Mouse (Mus musculus) hindbrain, postnatal 0 days (tissue): ENCODE measurements around the gene Kctd19. TPM values are rescaled to one million over a fixed set of nuclear protein-coding genes. Genes with fewer than 3 reads are reported as not detected.

ENCODE experiments used
- ATAC-seq: fragments of 200-750 bp; cut with Nextera tagmentation; 2 replicates; pipeline ENCODE4 v1.8.0; 2017; ENCODE audit warnings: mild to moderate bottlenecking, moderate TSS enrichment, moderate library complexity
- DNase-seq: peaks from one replicate; pipeline ENCODE4 v3.0.0-alpha.2; 2015; ENCODE audit warnings: low spot score
- H3K27ac ChIP-seq: fragments of 300-500 bp; sonication (generic); 2 replicates; pipeline ENCODE4 v1.5.1; 2014; ENCODE audit warnings: mild to moderate bottlenecking
- H3K27me3 ChIP-seq: fragments of 300-500 bp; sonication (generic); 2 replicates; pipeline ENCODE4 v1.6.1; 2014; ENCODE audit warnings: low read length, mixed read lengths; ENCODE audit not compliant: insufficient read depth
- H3K36me3 ChIP-seq: fragments of 300-500 bp; sonication (generic); 2 replicates; pipeline ENCODE4 v1.6.1; 2014; ENCODE audit warnings: low read length, mixed read lengths; ENCODE audit not compliant: insufficient read depth
- H3K4me1 ChIP-seq: fragments of 300-500 bp; sonication (generic); 2 replicates; pipeline ENCODE4 v1.6.1; 2014; ENCODE audit warnings: antibody characterized with exemption, low read length, mixed read lengths; ENCODE audit not compliant: insufficient read depth
- H3K4me2 ChIP-seq: fragments of 300-500 bp; sonication (generic); 2 replicates; pipeline ENCODE4 v1.6.1; 2014; ENCODE audit warnings: low read depth, mild to moderate bottlenecking, low read length, moderate library complexity, mixed read lengths
- H3K4me3 ChIP-seq: fragments of 300-500 bp; sonication (generic); 2 replicates; pipeline ENCODE4 v1.5.1; 2014; ENCODE audit warnings: low read length
- H3K9ac ChIP-seq: fragments of 300-500 bp; sonication (generic); replicated peaks from 2 replicates; pipeline ENCODE4 v1.6.1; 2014; ENCODE audit warnings: mild to moderate bottlenecking, low read length, moderate library complexity, mixed read lengths
- H3K9me3 ChIP-seq: fragments of 300-500 bp; sonication (generic); 2 replicates; pipeline ENCODE4 v1.6.1; 2016; ENCODE audit warnings: low read length, mixed read lengths
- CTCF ChIP-seq: IDR thresholded peaks from 2 replicates; pipeline ENCODE4 v1.5.1; 2016; ENCODE audit warnings: antibody characterized with exemption, control low read depth, low read depth
- WGBS: fragments of 180-500 bp; shearing (Covaris S2); extraction: QIAGEN DNeasy Blood & Tissue Kit; methylation state at CpG from one replicate; pipeline ENCODE4 v1.1.7; 2014; 5-methylcytosine and 5-hydroxymethylcytosine counted together
- polyA plus RNA-seq: library from polyadenylated mRNA; unstranded; fragments of >200 nt; fragmentation: Nextera tagmentation; extraction: Ambion mirVana; gene quantifications from 2 replicates; pipeline ENCODE4 v1.2.1, GENCODE M21; 2015
- total RNA-seq: library from RNA; depleted of rRNA; stranded (reverse); fragments of >200 nt; gene quantifications from 2 replicates; pipeline ENCODE4 v1.2.3, GENCODE M21; 2014; rRNA removed

The Kctd19 gene
- total and polyA plus RNA-seq, 2 experiments from 2014 or later = 0.09 to 0.16 TPM

DNA sequence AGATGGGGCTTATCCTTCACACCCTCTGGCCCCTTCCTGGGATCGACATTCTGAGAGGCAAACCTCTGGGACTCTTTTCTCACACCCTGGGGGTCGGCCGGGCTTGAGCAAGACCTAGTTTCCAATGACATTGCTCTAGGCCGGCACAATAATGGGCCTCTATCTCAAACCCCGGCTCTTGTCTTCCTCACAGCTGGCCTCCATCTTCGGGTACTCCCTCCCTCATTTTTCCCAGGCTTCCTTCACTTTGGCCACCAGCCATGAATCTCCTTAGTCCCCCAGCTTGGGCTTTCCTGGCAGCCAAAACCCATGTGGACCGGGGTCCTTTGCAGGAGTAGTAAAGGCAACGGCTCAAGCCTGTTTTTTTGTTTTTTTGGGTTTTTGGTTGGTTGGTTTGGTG lies 71.9 kb downstream of the Kctd19 start:
- no peak overlapping the region for H3K4me3 ChIP-seq
- no peak overlapping the region for H3K4me2 ChIP-seq
- H3K9ac ChIP-seq = no peak overlapping the region
- no peak overlapping the region for H3K27ac ChIP-seq
- no peaks in the 10 kb centered on the region for H3K27me3 ChIP-seq
- no peaks in the 10 kb centered on the region for H3K9me3 ChIP-seq
- no peak for TF ChIP-seq CTCF
- DNase-seq (peak; percentile 62), ATAC-seq (0 out of 2 replicates have a peak, but pooled peaks have one; percentile 3)
- 29% methylated on average over 8 of the region's 8 CpGs for WGBS
- no peaks in the 10 kb centered on the region for H3K36me3 ChIP-seq
- H3K4me1 ChIP-seq = 0 out of 2 replicates have a peak, but pooled peaks cover under 1% of the 10 kb centered on the region

DNA sequence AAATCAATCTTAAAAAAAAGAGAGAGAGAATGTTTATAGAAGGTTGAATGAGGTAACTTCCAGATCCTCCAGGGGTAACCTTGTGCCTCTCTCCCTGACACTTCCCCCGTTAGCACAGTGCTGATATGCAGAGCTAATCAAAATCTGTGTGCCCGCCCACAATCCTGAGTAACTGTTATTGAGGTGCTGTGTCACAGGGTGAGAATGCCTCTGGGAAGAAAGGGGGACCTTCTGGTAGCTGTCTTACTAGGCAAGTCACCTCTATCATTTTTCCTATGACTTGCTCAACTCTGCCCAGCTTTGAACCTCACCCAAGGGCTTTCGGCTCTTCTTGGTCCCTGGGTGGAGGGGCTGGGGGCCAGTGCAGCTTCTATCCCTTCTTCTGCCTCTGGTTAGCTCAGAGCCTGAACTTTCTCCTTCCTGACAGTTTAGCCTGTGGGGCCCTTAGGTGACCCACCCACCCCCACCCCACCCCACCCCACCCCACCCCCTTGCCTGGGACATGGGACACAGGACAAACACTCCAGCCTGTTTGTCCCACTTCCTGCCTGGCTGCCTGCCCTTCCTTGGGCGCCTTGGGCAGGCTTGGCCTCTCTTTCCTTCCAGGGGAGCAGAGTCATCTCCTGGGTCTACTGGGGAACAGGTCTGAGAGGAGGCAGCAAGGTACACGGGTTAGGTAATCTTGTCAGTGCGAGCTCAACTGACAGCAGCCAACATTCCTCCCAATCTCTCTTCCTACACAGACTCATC lies 73.2 kb downstream of the Kctd19 start:
- DNase-seq (no peak), ATAC-seq (no peak)
- Histone ChIP-seq H3K4me2 (no peak overlapping the region), H3K9me3 (no peaks in the 10 kb centered on the region), H3K4me3 (no peak overlapping the region), H3K36me3 (no peaks in the 10 kb centered on the region), H3K9ac (no peak overlapping the region), H3K4me1 (no peaks in the 10 kb centered on the region), H3K27ac (no peak overlapping the region), H3K27me3 (no peaks in the 10 kb centered on the region)
- TF ChIP-seq CTCF = no peak
- WGBS = 81% methylated on average over 6 of the region's 6 CpGs

DNA sequence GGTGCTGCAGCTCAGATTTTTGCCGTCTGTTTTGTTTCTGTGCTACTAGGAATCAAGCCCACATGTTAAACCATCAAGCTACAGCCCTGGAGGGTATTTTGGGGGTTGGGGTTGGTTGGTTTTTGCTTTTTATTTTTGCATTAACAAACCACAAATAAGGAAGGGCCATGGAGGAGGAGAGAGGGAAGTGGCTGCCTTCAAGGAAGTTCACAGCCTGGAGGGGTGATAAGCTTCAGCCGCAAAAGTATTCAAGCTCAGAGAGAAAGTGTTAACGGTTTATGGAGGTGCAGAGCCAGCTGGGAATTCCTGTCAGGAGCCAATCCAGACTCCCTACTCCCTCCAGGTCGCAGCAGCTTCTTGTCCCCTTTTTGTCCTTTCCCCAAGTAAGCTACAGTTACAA lies 74.3 kb downstream of the Kctd19 start:
- Histone ChIP-seq H3K4me2 (no peak overlapping the region), H3K9me3 (no peaks in the 10 kb centered on the region), H3K4me1 (no peaks in the 10 kb centered on the region), H3K9ac (no peak overlapping the region), H3K4me3 (no peak overlapping the region), H3K27ac (no peak overlapping the region), H3K36me3 (no peaks in the 10 kb centered on the region), H3K27me3 (no peaks in the 10 kb centered on the region)
- TF ChIP-seq CTCF = no peak
- DNase-seq (no peak), ATAC-seq (no peak)
- WGBS = 72% methylated on average over 4 of the region's 4 CpGs

- Histone ChIP-seq H3K9me3 (no peaks in the 10 kb centered on the region), H3K4me2 (peak overlapping the region; percentile 1; the same call in 1 of the 2 replicates), H3K9ac (no peak overlapping the region), H3K4me3 (no peak overlapping the region), H3K27ac (no peak overlapping the region), H3K36me3 (no peaks in the 10 kb centered on the region), H3K27me3 (no peaks in the 10 kb centered on the region), H3K4me1 (no peaks in the 10 kb centered on the region)
- 55% methylated on average over 32 of the region's 32 CpGs for WGBS
- no peak for TF ChIP-seq CTCF
- DNase-seq (peak; percentile 51), ATAC-seq (peak; percentile 67)
These were observed 76.8 kb downstream of the Kctd19 start for GRCm38 (mm10) chr8:105336373-105337130.

Other genes starting within 250 kb of the Kctd19 start
- 45.1 and 54.3 TPM in 2 replicates for gene Cbfb, start 242.8 kb downstream of the Kctd19 start, total RNA-seq
- gene Cbfb, start 242.8 kb downstream of the Kctd19 start, polyA plus RNA-seq = 27.8 and 30.5 TPM in 2 replicates
- gene D230025D16Rik, start 188.4 kb downstream of the Kctd19 start, total RNA-seq = 32.2 and 39.5 TPM in 2 replicates
- gene D230025D16Rik, start 188.4 kb downstream of the Kctd19 start, polyA plus RNA-seq = 22.1 and 23.5 TPM in 2 replicates
- 17.4 and 18.8 TPM in 2 replicates for gene B3gnt9, start 158.3 kb downstream of the Kctd19 start, total RNA-seq
- gene B3gnt9, start 158.3 kb downstream of the Kctd19 start, polyA plus RNA-seq = 10.4 and 10.7 TPM in 2 replicates
- 11.5 and 15.6 TPM in 2 replicates for gene Tradd, start 148.9 kb downstream of the Kctd19 start, total RNA-seq
- gene Tradd, start 148.9 kb downstream of the Kctd19 start, polyA plus RNA-seq = 14.6 and 14.9 TPM in 2 replicates
- 0.50 and 3.1 TPM in 2 replicates for gene Fbxl8, start 148.9 kb downstream of the Kctd19 start, total RNA-seq
- gene Fbxl8, start 148.9 kb downstream of the Kctd19 start, polyA plus RNA-seq = 1.2 and 1.3 TPM in 2 replicates
- gene Hsf4, start 143.7 kb downstream of the Kctd19 start, total RNA-seq = 0.63 TPM in 1 of 2 replicates, not detected in the other
- 1.4 and 1.5 TPM in 2 replicates for gene Hsf4, start 143.7 kb downstream of the Kctd19 start, polyA plus RNA-seq
- gene Nol3, start 137.4 kb downstream of the Kctd19 start, total RNA-seq = 2.1 and 2.6 TPM in 2 replicates
- gene Nol3, start 137.4 kb downstream of the Kctd19 start, polyA plus RNA-seq = 6.6 and 6.9 TPM in 2 replicates
- 52.3 and 63.4 TPM in 2 replicates for gene 4931428F04Rik, start 123.6 kb downstream of the Kctd19 start, total RNA-seq
- 67.3 and 82.8 TPM in 2 replicates for gene 4931428F04Rik, start 123.6 kb downstream of the Kctd19 start, polyA plus RNA-seq
- gene Exoc3l, start 117.4 kb downstream of the Kctd19 start, total RNA-seq = 2.4 and 8.2 TPM in 2 replicates
- 5.9 and 8.0 TPM in 2 replicates for gene Exoc3l, start 117.4 kb downstream of the Kctd19 start, polyA plus RNA-seq
- 39.2 and 44.8 TPM in 2 replicates for gene E2f4, start 115.8 kb downstream of the Kctd19 start, total RNA-seq
- 25.6 and 28.3 TPM in 2 replicates for gene E2f4, start 115.8 kb downstream of the Kctd19 start, polyA plus RNA-seq
- gene Elmo3, start 107.9 kb downstream of the Kctd19 start, total RNA-seq = 1.2 and 1.5 TPM in 2 replicates
- gene Elmo3, start 107.9 kb downstream of the Kctd19 start, polyA plus RNA-seq = 1.6 and 1.7 TPM in 2 replicates
- 1.9 and 5.2 TPM in 2 replicates for gene Lrrc29, start 87.2 kb downstream of the Kctd19 start, total RNA-seq
- gene Lrrc29, start 87.2 kb downstream of the Kctd19 start, polyA plus RNA-seq = 3.1 and 4.1 TPM in 2 replicates
- gene Tmem208, start 87.1 kb downstream of the Kctd19 start, total RNA-seq = 72.1 and 101 TPM in 2 replicates
- gene Tmem208, start 87.1 kb downstream of the Kctd19 start, polyA plus RNA-seq = 138 and 143 TPM in 2 replicates
- gene Fhod1, start 65.5 kb downstream of the Kctd19 start, total RNA-seq = 3.1 and 3.2 TPM in 2 replicates
- 0.45 and 1.1 TPM in 2 replicates for gene Fhod1, start 65.5 kb downstream of the Kctd19 start, polyA plus RNA-seq
- 24.2 and 28.6 TPM in 2 replicates for gene Slc9a5, start 64.7 kb downstream of the Kctd19 start, total RNA-seq
- gene Slc9a5, start 64.7 kb downstream of the Kctd19 start, polyA plus RNA-seq = 10.3 and 10.6 TPM in 2 replicates
- 6.3 and 7.3 TPM in 2 replicates for gene Plekhg4, start 40.2 kb downstream of the Kctd19 start, total RNA-seq
- 1.3 and 1.6 TPM in 2 replicates for gene Plekhg4, start 40.2 kb downstream of the Kctd19 start, polyA plus RNA-seq
- gene Lrrc36, start 69 bp upstream of the Kctd19 start, total RNA-seq = 0.68 and 1.7 TPM in 2 replicates
- gene Lrrc36, start 69 bp upstream of the Kctd19 start, polyA plus RNA-seq = 0.50 and 0.66 TPM in 2 replicates
- gene Tppp3, start 58.0 kb upstream of the Kctd19 start, total RNA-seq = 106 and 108 TPM in 2 replicates
- 197 and 201 TPM in 2 replicates for gene Tppp3, start 58.0 kb upstream of the Kctd19 start, polyA plus RNA-seq
- 49.3 and 54.2 TPM in 2 replicates for gene Zdhhc1, start 83.4 kb upstream of the Kctd19 start, total RNA-seq
- 31.3 and 34.7 TPM in 2 replicates for gene Zdhhc1, start 83.4 kb upstream of the Kctd19 start, polyA plus RNA-seq
- gene Hsd11b2, start 105.3 kb upstream of the Kctd19 start, total RNA-seq = 6.1 and 9.9 TPM in 2 replicates
- 6.3 and 7.4 TPM in 2 replicates for gene Hsd11b2, start 105.3 kb upstream of the Kctd19 start, polyA plus RNA-seq
- 231 and 249 TPM in 2 replicates for gene Atp6v0d1, start 152.5 kb upstream of the Kctd19 start, total RNA-seq
- 271 and 289 TPM in 2 replicates for gene Atp6v0d1, start 152.5 kb upstream of the Kctd19 start, polyA plus RNA-seq
- gene Ripor1, start 191.8 kb upstream of the Kctd19 start, total RNA-seq = 14.4 and 15.1 TPM in 2 replicates
- gene Ripor1, start 191.8 kb upstream of the Kctd19 start, polyA plus RNA-seq = 23.5 and 28.7 TPM in 2 replicates
- gene Ctcf, start 223.1 kb upstream of the Kctd19 start, total RNA-seq = 27.4 and 35.9 TPM in 2 replicates
- gene Ctcf, start 223.1 kb upstream of the Kctd19 start, polyA plus RNA-seq = 87.4 and 88.1 TPM in 2 replicates
- 2.1 TPM in 1 of 2 replicates, not detected in the other for gene Agrp, start 223.9 kb upstream of the Kctd19 start, total RNA-seq
- 1.3 and 1.4 TPM in 2 replicates for gene Agrp, start 223.9 kb upstream of the Kctd19 start, polyA plus RNA-seq